Mouse (Mus musculus): Measurements from ENCODE around the gene Galk1.
"Not testable (repeated sequence)": the region's sequence is repeated elsewhere in the genome, so short reads cannot be mapped to it uniquely, and the experiment has no call there.

Galk1 gene

GRCm38 (mm10) chr11:116030898-116031845 lies 18.7 kb upstream of the Galk1 start:
- peak; percentile 38 to 53 for DNase-seq (ENCODE audit: low read depth in 1 of 2, low spot score in 2 of 2)

- DNase-seq (ENCODE audit: low read depth in 1 of 2, low spot score in 2 of 2) = peak; percentile 90 to 94
Observed at GRCm38 (mm10) chr11:116030088-116030897, 17.8 kb upstream of the Galk1 start, which contains the start of gene Unk. TSS of gene Unk (plus strand) at chr11:116030322.

DNA sequence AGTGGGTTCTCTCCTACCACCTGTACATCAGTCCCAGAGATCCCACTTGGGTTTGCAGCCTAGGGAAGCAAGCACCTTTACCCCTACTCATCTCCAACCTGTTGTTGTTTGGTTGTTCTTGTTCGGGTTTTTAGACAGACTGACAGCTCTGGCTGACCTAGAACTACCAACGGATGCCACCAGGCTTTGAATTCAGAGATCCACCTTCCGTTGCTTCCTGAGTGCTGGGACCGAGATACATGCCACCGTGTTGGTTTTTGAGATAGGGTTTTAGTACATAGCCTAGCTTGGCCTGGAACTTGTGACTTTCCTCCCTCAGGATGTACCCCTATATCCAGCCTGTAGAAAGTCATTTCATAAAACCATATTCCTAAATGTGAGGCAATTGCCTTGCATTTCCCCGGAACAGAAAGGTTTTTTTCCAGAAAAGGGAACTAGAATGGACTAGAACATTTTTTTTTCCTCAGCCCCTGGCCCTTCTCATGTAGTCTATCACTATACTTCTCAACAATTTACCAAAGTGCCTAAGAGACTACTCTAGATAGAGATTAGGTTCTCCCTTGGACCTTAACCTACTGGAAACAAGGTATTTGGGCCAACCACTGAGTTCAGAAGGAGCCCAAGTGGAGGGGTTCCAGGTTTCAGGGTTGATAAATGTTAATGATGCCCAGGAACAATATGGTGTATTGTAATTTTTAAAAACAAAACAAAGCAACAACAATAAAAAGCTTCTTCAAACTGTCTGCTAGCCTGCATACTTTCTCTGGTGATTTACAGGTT lies 16.8 kb upstream of the Galk1 start:
- no peak for DNase-seq (ENCODE audit: low read depth in 1 of 2, low spot score in 2 of 2)

DNA sequence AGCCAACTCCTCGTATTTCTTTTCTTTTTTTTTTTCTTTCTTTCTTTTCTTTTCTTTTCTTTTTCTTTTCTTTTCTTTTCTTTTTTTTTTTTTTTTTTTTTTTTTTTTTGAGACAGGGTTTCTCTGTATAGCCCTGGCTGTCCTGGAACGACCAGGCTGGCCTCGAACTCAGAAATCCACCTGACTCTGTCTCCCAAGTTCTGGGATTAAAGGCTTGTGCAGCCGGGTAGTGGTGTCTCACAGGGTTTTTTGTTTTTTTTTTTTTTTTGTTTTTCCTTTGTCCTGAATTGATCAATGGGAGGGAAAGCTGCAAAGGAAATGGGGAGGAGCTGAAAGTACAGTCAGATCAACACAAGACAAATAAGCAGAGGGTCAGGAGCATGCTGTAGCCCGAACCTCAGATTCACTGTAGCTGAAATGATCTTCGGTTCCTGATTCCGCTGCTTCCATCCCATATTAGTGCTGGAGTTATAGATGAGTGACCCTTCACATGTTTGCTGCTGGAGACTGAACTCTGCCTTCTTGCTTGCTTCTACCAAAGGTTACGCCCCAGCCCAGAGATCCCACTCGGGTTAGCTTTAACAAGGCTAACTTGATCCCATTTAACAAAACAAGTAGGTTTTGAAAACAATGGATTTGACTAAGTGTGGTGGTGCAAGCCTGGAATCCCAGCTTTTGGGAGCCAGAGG lies 15.8 kb upstream of the Galk1 start:
- no peak for DNase-seq (ENCODE audit: low read depth in 1 of 2, low spot score in 2 of 2)

DNA sequence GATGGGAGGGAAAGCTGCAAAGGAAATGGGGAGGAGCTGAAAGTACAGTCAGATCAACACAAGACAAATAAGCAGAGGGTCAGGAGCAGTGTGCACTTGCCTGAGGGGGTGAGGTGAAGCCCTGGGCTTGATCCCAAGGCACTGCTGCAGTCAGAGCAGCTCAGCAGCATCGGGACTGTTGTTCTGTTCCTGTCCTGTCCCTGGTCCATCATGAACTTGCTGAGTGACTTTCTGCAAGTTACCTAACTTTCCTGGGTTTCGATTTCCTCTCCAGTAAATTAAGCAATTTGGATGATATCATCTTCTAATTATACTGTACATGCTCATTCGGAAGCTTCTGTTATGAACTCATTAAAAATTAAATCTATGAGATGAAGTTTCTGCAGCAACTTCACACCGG lies 15.2 kb upstream of the Galk1 start, which contains the start of gene H3f3b:
Gene H3f3b, minus strand, starts transcription at position 207 of the 400 bp plus-strand sequence.
- DNase-seq (ENCODE audit: low read depth in 1 of 2, low spot score in 2 of 2) = peak in 1 of 2 experiments; percentile 17

DNA sequence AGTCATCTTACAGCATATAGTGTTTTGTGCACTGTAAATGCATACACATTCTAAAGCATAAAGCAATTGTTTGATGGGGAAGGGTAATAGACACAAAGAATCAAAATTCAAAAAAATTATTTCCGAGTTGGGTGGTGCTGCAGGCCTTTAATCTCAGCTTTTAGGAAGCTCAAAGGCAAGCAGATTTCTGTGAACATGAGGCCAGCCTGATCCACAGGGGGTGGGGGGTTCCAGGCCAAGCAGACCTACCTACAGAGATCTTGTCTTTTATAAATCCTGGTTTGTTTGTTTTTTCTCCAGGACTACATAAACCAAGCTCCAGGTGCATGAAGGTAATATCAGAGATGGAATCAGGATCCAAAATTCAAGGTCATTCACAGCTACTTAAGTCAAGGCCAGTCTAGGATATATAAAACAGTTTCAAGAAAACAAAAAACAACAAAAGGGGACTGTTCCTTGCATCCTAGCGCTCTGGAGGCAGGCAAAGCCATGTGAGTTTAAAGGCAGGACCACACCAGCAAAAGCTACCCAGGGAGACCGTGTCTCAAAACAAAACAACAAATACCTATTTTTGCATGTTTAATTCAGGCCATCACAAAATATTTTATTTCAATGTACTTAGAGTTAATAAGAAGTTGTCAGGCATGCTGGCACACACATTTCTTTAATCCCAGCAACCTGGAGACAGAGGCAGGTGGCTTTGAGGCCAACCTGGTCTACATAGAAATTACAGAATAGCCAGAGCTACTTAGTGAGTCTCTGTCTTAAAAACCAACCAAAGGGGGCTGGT lies 12.7 kb upstream of the Galk1 start:
- DNase-seq (ENCODE audit: low read depth in 1 of 2, low spot score in 2 of 2) = no peak

- peak; percentile 95 to 96 for DNase-seq (ENCODE audit: low read depth in 1 of 2, low spot score in 2 of 2)
Observed at GRCm38 (mm10) chr11:116024356-116024808, 11.9 kb upstream of the Galk1 start.

DNA sequence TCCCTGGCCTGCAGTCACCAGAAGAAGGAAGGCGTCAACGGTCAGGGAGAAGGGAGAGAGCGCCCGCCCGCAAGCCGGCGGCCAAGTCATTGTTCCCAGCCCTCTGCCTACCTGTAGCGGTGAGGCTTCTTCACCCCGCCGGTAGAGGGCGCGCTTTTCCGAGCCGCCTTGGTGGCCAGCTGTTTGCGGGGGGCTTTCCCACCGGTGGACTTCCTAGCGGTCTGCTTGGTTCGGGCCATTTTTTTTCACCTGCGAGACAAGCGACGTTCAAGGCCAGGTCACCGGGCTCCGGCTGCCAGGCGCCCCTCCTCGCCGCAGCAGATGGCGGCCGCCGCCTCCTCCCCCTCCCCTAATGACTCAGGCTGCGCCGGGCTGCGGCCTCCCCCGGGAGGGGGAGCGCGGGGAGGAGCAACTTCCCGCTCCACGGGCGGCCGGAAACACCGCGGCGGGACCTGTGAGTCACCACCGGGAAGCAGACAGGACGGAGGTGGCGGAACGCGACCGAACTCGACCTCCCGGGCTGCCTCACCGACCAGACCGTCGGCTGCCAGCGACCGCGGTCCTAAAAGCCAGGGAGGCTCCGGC lies 11.3 kb upstream of the Galk1 start:
- DNase-seq (ENCODE audit: low read depth in 1 of 2, low spot score in 2 of 2) = no peak

DNA sequence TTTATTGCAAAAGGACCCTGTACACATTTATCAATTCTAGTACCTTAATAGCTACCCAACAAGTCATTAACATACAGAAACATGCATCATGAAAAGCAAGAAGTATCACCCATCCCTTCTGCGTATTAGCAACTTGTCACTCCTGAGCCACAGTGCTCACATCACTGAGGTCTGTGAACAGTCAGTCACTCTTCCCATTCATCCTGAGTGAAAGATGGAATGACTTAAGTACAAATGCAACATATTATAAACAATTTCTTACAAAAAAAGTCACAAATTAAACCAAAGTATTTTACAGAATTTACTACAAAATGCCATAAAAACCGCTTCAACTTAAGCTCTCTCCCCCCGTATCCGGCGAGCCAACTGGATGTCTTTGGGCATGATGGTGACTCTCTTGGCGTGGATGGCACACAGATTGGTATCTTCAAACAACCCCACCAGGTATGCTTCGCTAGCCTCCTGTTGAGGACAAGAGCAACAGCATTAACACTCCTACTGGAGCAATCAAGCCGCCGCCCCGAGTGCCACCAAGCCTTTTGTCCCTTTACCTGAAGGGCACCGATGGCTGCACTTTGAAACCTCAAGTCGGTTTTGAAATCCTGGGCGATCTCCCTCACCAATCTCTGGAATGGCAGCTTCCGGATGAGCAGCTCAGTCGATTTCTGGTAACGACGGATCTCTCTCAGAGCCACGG lies 10.7 kb upstream of the Galk1 start:
- DNase-seq (ENCODE audit: low read depth in 1 of 2, low spot score in 2 of 2) = peak in 1 of 2 experiments; percentile 14

DNA sequence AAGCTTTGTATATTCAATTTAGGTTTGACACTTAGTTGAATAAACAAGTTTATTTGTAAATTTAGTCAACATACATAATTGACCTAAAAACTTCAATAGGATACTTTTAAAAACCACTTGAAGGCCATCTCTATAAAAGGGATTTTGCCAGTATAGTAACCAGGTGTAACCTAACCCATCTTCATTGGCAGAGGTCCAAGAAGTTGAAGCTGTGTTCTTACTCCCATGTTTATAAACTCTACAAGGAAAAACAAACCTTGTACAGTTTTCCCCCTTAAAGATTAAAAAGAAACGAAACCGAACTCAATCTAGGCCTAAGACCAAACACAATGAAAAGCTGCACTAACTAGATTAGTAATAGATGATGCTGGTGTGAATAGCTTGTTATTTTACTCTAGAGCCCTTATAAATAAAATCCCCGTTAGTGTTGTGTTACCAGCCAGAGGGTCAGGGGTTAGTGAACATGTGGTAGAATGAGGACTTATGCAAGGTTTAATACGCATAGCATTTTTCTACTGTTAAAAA lies 9.8 kb upstream of the Galk1 start:
- DNase-seq (ENCODE audit: low read depth in 1 of 2, low spot score in 2 of 2) = no peak

- peak; percentile 22 to 28 for DNase-seq (ENCODE audit: low read depth in 1 of 2, low spot score in 2 of 2)
Observed at GRCm38 (mm10) chr11:116021328-116022220, 9.1 kb upstream of the Galk1 start.

- peak; percentile 46 for DNase-seq (ENCODE audit: low read depth in 1 of 2, low spot score in 2 of 2)
Observed at GRCm38 (mm10) chr11:116020519-116020922, 8.0 kb upstream of the Galk1 start.

GRCm38 (mm10) chr11:116019976-116020411 lies 7.5 kb upstream of the Galk1 start:
- DNase-seq (ENCODE audit: low read depth in 1 of 2, low spot score in 2 of 2) = peak; percentile 49 to 72

GRCm38 (mm10) chr11:116019360-116019791 lies 6.9 kb upstream of the Galk1 start:
- DNase-seq (ENCODE audit: low read depth in 1 of 2, low spot score in 2 of 2) = no peak

DNA sequence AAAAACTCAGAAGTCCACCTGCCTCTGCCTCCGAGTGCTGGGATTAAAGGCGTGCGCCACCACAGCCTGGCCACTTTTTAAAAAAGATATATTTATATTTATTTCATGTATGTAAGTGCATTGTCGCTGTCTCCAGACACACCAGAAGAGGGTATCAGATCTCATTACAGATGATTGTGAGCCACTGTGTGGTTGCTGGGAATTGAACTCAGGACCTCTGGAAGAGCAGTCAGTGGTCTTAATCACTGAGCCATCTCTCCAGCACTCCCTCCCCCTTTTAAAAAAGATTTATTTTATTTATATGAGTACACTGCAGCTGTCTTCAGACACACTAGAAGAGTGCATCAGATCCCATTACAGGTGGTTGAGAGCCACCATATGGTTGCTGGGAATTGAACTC lies 6.3 kb upstream of the Galk1 start:
- DNase-seq (ENCODE audit: low read depth in 1 of 2, low spot score in 2 of 2) = not testable (repeated sequence)

DNA sequence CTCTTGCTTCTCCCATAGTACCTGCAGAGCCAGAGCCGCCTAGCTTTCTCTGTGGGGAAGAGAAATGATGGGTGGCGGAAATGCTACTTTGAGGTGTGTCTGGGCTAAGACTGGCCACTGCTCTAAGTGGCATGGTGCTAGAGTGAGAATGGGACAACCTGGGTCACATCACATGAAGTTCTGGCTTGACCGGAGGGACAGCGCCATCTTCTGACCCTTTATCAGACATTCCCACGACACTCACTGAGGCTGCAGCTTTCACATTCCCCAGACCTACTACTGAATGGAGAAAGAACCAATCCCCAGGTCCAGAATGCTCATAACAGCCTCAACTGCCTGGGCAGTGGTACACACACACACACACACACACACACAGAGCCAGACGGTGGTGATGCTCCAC lies 5.6 kb upstream of the Galk1 start:
- DNase-seq (ENCODE audit: low read depth in 1 of 2, low spot score in 2 of 2) = no peak

GRCm38 (mm10) chr11:116014821-116015220 lies 2.3 kb upstream of the Galk1 start:
- DNase-seq (ENCODE audit: low read depth in 1 of 2, low spot score in 2 of 2) = no peak

All from monocyte, adult 2 months (primary cell).